Mouse (Mus musculus): ENCODE measurements around the gene Klf3. TPM values are rescaled to one million over a fixed set of nuclear protein-coding genes. Genes with fewer than 3 reads are reported as not detected.

The Klf3 gene
- polyA plus RNA-seq, 1 experiment from 2014 or later: 34.1 TPM

- H3K27me3 ChIP-seq (ENCODE audit: control insufficient read depth, insufficient read depth, low read length): no peaks in the 10 kb centered on the region
- 100% methylated on average over 1 of the region's 1 CpGs for WGBS
Observed at GRCm38 (mm10) chr5:64788175-64788574, 15.0 kb upstream of the Klf3 start.

DNA sequence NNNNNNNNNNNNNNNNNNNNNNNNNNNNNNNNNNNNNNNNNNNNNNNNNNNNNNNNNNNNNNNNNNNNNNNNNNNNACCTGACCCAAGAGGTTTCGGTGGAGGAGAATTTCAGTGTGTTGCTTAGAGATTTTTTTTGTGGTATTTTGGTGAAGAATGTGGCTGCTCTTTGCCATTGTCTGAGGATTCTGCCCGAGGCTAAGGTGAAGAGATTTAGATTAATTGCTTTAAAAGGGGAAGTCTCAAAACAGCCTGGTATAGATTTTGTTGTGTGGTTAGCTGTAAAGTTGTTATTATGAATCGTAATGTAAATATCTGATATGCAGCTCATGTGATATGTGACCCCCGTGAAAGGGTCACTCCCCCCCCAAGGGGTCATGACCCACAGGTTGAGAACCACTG, 5.0 kb upstream of the Klf3 start:
- no peaks in the 10 kb centered on the region for H3K9me3 ChIP-seq (ENCODE audit: control insufficient read depth, low read length)
- peaks cover 3% of the 10 kb centered on the region; the same call in 1 of the 2 replicates for H3K4me1 ChIP-seq (ENCODE audit: control insufficient read depth, insufficient read depth, low read length)
- H3K36me3 ChIP-seq (ENCODE audit: control insufficient read depth, insufficient read depth, low read length): no peaks in the 10 kb centered on the region
- H3K9ac ChIP-seq (ENCODE audit: low read length): no peak overlapping the region
- DNase-seq (ENCODE audit: low spot score) (no peak), ATAC-seq (ENCODE audit: insufficient read depth, low FRiP score, low TSS enrichment) (no peak)
- WGBS: 78% methylated on average over 4 of the region's 4 CpGs
- no peak overlapping the region for H3K27ac ChIP-seq (ENCODE audit: low read depth, low read length)
- H3K4me3 ChIP-seq (ENCODE audit: low read depth, low read length): no peak overlapping the region
- no peaks in the 10 kb centered on the region for H3K27me3 ChIP-seq (ENCODE audit: control insufficient read depth, insufficient read depth, low read length)
- no peak overlapping the region for H3K4me2 ChIP-seq (ENCODE audit: low read depth)

More at GRCm38 (mm10) chr5:64788175-64788574, 15.0 kb upstream of the Klf3 start:
- Histone ChIP-seq H3K9ac (ENCODE audit: low read length) (no peak overlapping the region), H3K4me2 (ENCODE audit: low read depth) (no peak overlapping the region), H3K4me1 (ENCODE audit: control insufficient read depth, insufficient read depth, low read length) (no peaks in the 10 kb centered on the region), H3K4me3 (ENCODE audit: low read depth, low read length) (no peak overlapping the region), H3K9me3 (ENCODE audit: control insufficient read depth, low read length) (no peaks in the 10 kb centered on the region), H3K27ac (ENCODE audit: low read depth, low read length) (no peak overlapping the region), H3K36me3 (ENCODE audit: control insufficient read depth, insufficient read depth, low read length) (no peaks in the 10 kb centered on the region)
- no peak for DNase-seq (ENCODE audit: low spot score)
- no peak for ATAC-seq (ENCODE audit: insufficient read depth, low FRiP score, low TSS enrichment)

GRCm38 (mm10) chr5:64801545-64801944, 1.6 kb upstream of the Klf3 start:
- no peaks in the 10 kb centered on the region for H3K9me3 ChIP-seq (ENCODE audit: control insufficient read depth, low read length)
- no peak for DNase-seq (ENCODE audit: low spot score)
- H3K9ac ChIP-seq (ENCODE audit: low read length): no peak overlapping the region
- H3K36me3 ChIP-seq (ENCODE audit: control insufficient read depth, insufficient read depth, low read length): no peaks in the 10 kb centered on the region
- ATAC-seq (ENCODE audit: insufficient read depth, low FRiP score, low TSS enrichment): no peak
- H3K27ac ChIP-seq (ENCODE audit: low read depth, low read length): no peak overlapping the region
- H3K4me3 ChIP-seq (ENCODE audit: low read depth, low read length): no peak overlapping the region
- WGBS: 58% methylated on average over 2 of the region's 2 CpGs
- peaks cover 20% of the 10 kb centered on the region for H3K4me1 ChIP-seq (ENCODE audit: control insufficient read depth, insufficient read depth, low read length)
- no peaks in the 10 kb centered on the region for H3K27me3 ChIP-seq (ENCODE audit: control insufficient read depth, insufficient read depth, low read length)
- H3K4me2 ChIP-seq (ENCODE audit: low read depth): no peak overlapping the region

- Histone ChIP-seq H3K4me1 (ENCODE audit: control insufficient read depth, insufficient read depth, low read length) (peaks cover 21% of the 10 kb centered on the region), H3K9ac (ENCODE audit: low read length) (peak overlapping the region; percentile 92), H3K4me2 (ENCODE audit: low read depth) (peak overlapping the region; percentile 75), H3K4me3 (ENCODE audit: low read depth, low read length) (peak overlapping the region; percentile 88), H3K36me3 (ENCODE audit: control insufficient read depth, insufficient read depth, low read length) (no peaks in the 10 kb centered on the region), H3K27ac (ENCODE audit: low read depth, low read length) (peak overlapping the region; percentile 97), H3K9me3 (ENCODE audit: control insufficient read depth, low read length) (no peaks in the 10 kb centered on the region), H3K27me3 (ENCODE audit: control insufficient read depth, insufficient read depth, low read length) (no peaks in the 10 kb centered on the region)
- DNase-seq (ENCODE audit: low spot score): no peak
- 2% methylated on average over 8 of the region's 8 CpGs for WGBS
- ATAC-seq (ENCODE audit: insufficient read depth, low FRiP score, low TSS enrichment): no peak
Observed at GRCm38 (mm10) chr5:64802143-64802542, 1.0 kb upstream of the Klf3 start.

DNA sequence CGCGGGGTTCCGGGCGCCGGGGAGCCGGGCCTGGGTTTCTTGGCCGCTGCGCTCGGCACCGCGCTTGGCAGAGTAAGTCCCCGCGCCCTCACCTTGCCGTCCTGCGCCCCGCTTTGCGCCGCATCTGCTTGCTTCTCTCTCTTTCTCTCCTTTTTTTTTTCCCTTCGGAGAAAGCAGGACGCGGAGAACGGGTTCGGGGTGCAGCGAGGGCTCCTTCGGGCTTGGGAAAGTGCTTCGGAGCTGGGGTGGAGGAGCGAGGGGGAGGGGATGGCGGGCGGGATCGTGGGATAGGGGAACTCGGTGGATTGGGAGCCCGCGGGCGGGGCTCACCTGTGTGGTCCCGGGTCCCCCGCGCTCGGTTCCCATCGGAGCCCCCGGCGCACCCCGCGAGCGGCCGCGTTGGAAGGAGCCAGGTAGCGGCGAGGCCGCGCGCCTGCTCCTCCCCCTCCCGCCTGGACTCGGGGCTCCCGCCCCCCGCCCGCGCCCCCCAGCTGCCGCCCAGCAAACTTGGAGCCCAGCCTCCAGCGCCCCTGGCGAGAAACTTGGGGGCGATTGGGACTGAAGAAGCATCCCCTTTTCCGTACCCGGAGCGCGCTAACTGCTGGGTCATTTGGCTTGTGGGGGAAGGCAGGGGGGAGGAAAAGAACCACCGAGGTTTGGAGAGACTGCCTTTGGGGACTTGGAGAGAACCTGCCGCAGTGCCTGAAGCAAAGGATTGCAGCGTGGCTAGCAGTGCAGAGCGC, 703 bp downstream of the Klf3 start:
- no peaks in the 10 kb centered on the region for H3K27me3 ChIP-seq (ENCODE audit: control insufficient read depth, insufficient read depth, low read length)
- no peaks in the 10 kb centered on the region for H3K36me3 ChIP-seq (ENCODE audit: control insufficient read depth, insufficient read depth, low read length)
- peak overlapping the region; percentile 97 for H3K27ac ChIP-seq (ENCODE audit: low read depth, low read length)
- H3K4me3 ChIP-seq (ENCODE audit: low read depth, low read length): peak overlapping the region; percentile 88
- DNase-seq (ENCODE audit: low spot score) (peak; percentile 76), ATAC-seq (ENCODE audit: insufficient read depth, low FRiP score, low TSS enrichment) (peak; percentile 2; the same call in 1 of the 2 replicates)
- H3K9ac ChIP-seq (ENCODE audit: low read length): peak overlapping the region; percentile 92
- H3K4me1 ChIP-seq (ENCODE audit: control insufficient read depth, insufficient read depth, low read length): peaks cover 23% of the 10 kb centered on the region
- H3K4me2 ChIP-seq (ENCODE audit: low read depth): peak overlapping the region; percentile 75
- WGBS: under 1% methylated on average over 49 of the region's 69 CpGs
- H3K9me3 ChIP-seq (ENCODE audit: control insufficient read depth, low read length): no peaks in the 10 kb centered on the region

DNA sequence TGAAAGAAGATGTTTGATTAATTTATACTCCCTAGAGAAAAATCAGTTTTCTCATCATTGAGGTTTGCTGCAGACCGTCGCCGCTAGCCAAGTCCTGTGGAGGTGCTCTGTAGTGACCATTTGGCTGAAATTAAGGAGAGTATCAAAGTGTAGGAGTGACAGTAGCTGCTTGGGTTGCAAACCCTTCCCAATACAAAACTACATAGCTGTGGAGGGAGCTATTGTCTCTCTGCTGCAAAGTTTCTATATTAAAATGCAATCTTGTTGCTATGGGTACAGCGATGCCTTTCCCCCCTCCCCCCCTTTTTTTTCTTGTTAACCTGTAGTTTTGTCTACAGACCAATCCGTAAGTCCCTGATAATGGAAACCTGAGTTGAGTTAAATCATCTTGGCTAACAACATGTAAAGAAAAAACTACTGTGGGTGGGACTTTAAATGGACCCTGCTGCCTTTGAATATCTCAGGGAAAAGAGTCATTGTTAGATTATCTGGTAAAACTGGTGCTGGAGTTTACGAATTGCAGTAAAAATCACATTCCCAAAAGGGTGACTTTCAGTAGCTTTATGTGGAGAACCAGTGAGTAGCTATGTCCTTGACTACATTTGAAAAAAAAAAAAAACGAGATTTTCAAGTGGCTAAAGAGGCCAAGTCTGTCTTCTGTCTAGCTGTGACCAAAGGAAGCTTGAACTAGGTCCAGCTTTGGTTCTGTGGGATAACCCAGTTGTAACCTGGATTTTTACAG, 2.1 kb downstream of the Klf3 start:
- H3K9me3 ChIP-seq (ENCODE audit: control insufficient read depth, low read length): no peaks in the 10 kb centered on the region
- H3K4me1 ChIP-seq (ENCODE audit: control insufficient read depth, insufficient read depth, low read length): peaks cover 27% of the 10 kb centered on the region
- no peaks in the 10 kb centered on the region for H3K36me3 ChIP-seq (ENCODE audit: control insufficient read depth, insufficient read depth, low read length)
- H3K27ac ChIP-seq (ENCODE audit: low read depth, low read length): peak overlapping the region; percentile 85
- DNase-seq (ENCODE audit: low spot score): peak; percentile 38
- H3K9ac ChIP-seq (ENCODE audit: low read length): peak overlapping the region; percentile 52
- ATAC-seq (ENCODE audit: insufficient read depth, low FRiP score, low TSS enrichment): no peak
- no peaks in the 10 kb centered on the region for H3K27me3 ChIP-seq (ENCODE audit: control insufficient read depth, insufficient read depth, low read length)
- 3% methylated on average over 7 of the region's 7 CpGs for WGBS
- H3K4me3 ChIP-seq (ENCODE audit: low read depth, low read length): peak overlapping the region; percentile 88
- peak overlapping the region; percentile 75 for H3K4me2 ChIP-seq (ENCODE audit: low read depth)

DNA sequence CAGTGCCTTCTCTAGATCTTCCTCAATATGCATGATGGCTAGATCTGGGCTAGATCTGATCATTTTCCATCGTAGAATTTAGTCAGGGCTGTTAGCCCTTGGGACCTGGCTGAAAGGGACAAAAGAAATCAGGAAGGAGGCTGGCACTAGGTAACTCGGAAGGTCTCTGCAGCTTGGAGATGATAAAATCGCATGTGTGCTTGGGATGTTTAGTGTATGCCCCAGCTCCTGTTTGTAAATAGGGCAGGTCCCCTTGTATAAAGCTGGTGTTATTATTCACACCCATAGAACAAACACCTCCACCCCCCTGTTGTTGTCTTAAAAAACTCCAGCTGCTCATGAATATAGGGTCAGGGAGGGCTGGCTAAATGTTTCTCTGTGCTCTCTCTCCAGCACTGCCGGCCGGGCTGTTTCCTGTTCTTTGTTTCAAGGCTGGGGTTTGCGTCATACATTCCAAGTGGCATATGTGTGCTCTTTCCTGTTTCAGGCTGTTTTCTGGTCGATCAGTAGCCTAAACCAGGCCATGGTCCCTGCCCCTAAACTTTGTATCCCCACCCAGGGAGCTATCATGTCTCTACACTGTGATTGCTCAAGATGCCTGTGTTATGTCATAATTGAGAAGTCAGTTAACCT, 2.8 kb downstream of the Klf3 start:
- Histone ChIP-seq H3K27me3 (ENCODE audit: control insufficient read depth, insufficient read depth, low read length) (no peaks in the 10 kb centered on the region), H3K9ac (ENCODE audit: low read length) (peak overlapping the region; percentile 52), H3K36me3 (ENCODE audit: control insufficient read depth, insufficient read depth, low read length) (no peaks in the 10 kb centered on the region), H3K4me1 (ENCODE audit: control insufficient read depth, insufficient read depth, low read length) (peaks cover 34% of the 10 kb centered on the region), H3K4me2 (ENCODE audit: low read depth) (peak overlapping the region; percentile 75), H3K27ac (ENCODE audit: low read depth, low read length) (peak overlapping the region; percentile 85), H3K9me3 (ENCODE audit: control insufficient read depth, low read length) (no peaks in the 10 kb centered on the region), H3K4me3 (ENCODE audit: low read depth, low read length) (peak overlapping the region; percentile 88)
- peak; percentile 76 for DNase-seq (ENCODE audit: low spot score)
- 0% methylated on average over 7 of the region's 7 CpGs for WGBS
- no peak for ATAC-seq (ENCODE audit: insufficient read depth, low FRiP score, low TSS enrichment)

DNA sequence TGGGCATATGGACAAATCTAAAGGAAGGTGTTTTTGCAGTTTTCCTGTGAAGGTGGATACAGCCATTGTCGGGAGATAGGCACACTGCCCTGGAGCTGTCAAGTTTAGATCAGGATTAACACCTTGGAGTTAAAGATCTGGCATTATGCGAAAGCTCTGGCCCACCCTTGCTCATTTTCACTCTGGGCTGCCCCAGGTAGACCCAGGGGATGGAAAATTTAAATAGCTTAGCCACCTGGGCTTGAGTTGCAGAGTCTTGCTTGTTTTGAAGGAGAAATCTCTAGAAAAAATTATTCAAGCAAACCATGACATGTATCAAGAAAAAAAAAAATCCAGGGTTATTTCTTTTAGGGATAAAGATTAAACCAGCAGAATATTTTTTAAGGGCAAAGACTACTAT, 3.4 kb downstream of the Klf3 start:
- Histone ChIP-seq H3K9ac (ENCODE audit: low read length) (peak overlapping the region; percentile 52), H3K4me3 (ENCODE audit: low read depth, low read length) (peak overlapping the region; percentile 88; the same call in 1 of the 2 replicates), H3K4me1 (ENCODE audit: control insufficient read depth, insufficient read depth, low read length) (peaks cover 40% of the 10 kb centered on the region), H3K27ac (ENCODE audit: low read depth, low read length) (peak overlapping the region; percentile 85), H3K27me3 (ENCODE audit: control insufficient read depth, insufficient read depth, low read length) (no peaks in the 10 kb centered on the region), H3K4me2 (ENCODE audit: low read depth) (peak overlapping the region; percentile 75), H3K9me3 (ENCODE audit: control insufficient read depth, low read length) (no peaks in the 10 kb centered on the region), H3K36me3 (ENCODE audit: control insufficient read depth, insufficient read depth, low read length) (no peaks in the 10 kb centered on the region)
- DNase-seq (ENCODE audit: low spot score): no peak
- WGBS: 45% methylated on average over 2 of the region's 2 CpGs
- ATAC-seq (ENCODE audit: insufficient read depth, low FRiP score, low TSS enrichment): no peak

All from neural tube, embryonic 11.5 days (tissue).